Mouse (Mus musculus): ENCODE data around the gene Zhx3. TPM values are rescaled to one million over a fixed set of nuclear protein-coding genes. Genes with fewer than 3 reads are reported as not detected.

The Zhx3 gene
- polyA plus RNA-seq (2015; fragmentation: Nextera tagmentation; extraction: Ambion mirVana): 7.8 and 8.0 TPM in 2 replicates

- H3K27me3 ChIP-seq (replicated peaks): no peaks in the 10 kb centered on the region
- under 1% methylated on average over 47 of the region's 48 CpGs for WGBS
- peak within 1 kb of the TSS; percentile 95 for H3K9ac ChIP-seq
- H3K4me1 ChIP-seq (replicated peaks): no peaks in the 10 kb centered on the region
- H3K9me3 ChIP-seq: no peaks in the 10 kb centered on the region
- peak within 1 kb of the TSS; percentile 98 for H3K27ac ChIP-seq
- ATAC-seq: peak; percentile 99
- peak within 1 kb of the TSS; percentile 83 for H3K4me2 ChIP-seq (replicated peaks)
- no peaks in the 10 kb centered on the region for H3K36me3 ChIP-seq
- H3K4me3 ChIP-seq (replicated peaks): peak within 1 kb of the TSS; percentile 97
Measured at GRCm38 (mm10) chr2:160872890-160873382, at the start of gene Zhx3. TSS of gene Zhx3 (minus strand) at chr2:160872998.

GRCm38 (mm10) chr2:160921285-160921684 lies 48.5 kb upstream of the Zhx3 start:
- 51% methylated on average over 7 of the region's 7 CpGs for WGBS
- H3K4me3 ChIP-seq (replicated peaks): no peak overlapping the region
- H3K9ac ChIP-seq: no peak overlapping the region
- no peaks in the 10 kb centered on the region for H3K27me3 ChIP-seq (replicated peaks)
- ATAC-seq: peak; percentile 55; the same call in 1 of the 2 replicates
- peak overlapping the region; percentile 13; the same call in 1 of the 2 replicates for H3K27ac ChIP-seq
- no peaks in the 10 kb centered on the region for H3K9me3 ChIP-seq
- H3K4me2 ChIP-seq (replicated peaks): no peak overlapping the region
- no peaks in the 10 kb centered on the region for H3K36me3 ChIP-seq
- H3K4me1 ChIP-seq (replicated peaks): no peaks in the 10 kb centered on the region

- Histone ChIP-seq H3K4me1 (replicated peaks) (peaks cover 11% of the 10 kb centered on the region), H3K4me2 (replicated peaks) (no peak overlapping the region), H3K27ac (no peak overlapping the region), H3K9ac (no peak overlapping the region), H3K4me3 (replicated peaks) (no peak overlapping the region), H3K9me3 (no peaks in the 10 kb centered on the region), H3K36me3 (no peaks in the 10 kb centered on the region), H3K27me3 (replicated peaks) (no peaks in the 10 kb centered on the region)
- ATAC-seq: no peak
- WGBS: 85% methylated on average over 2 of the region's 2 CpGs
Measured at GRCm38 (mm10) chr2:160918930-160919215, 46.1 kb upstream of the Zhx3 start.

GRCm38 (mm10) chr2:160918154-160918929 lies 45.5 kb upstream of the Zhx3 start:
- no peak overlapping the region for H3K4me2 ChIP-seq (replicated peaks)
- H3K4me3 ChIP-seq (replicated peaks): no peak overlapping the region
- WGBS: 65% methylated on average over 8 of the region's 8 CpGs
- no peak overlapping the region for H3K27ac ChIP-seq
- peaks cover 11% of the 10 kb centered on the region for H3K4me1 ChIP-seq (replicated peaks)
- H3K36me3 ChIP-seq: no peaks in the 10 kb centered on the region
- ATAC-seq: no peak
- H3K27me3 ChIP-seq (replicated peaks): no peaks in the 10 kb centered on the region; the same call in 1 of the 2 replicates
- no peaks in the 10 kb centered on the region for H3K9me3 ChIP-seq
- H3K9ac ChIP-seq: no peak overlapping the region

GRCm38 (mm10) chr2:160917313-160917712 lies 44.5 kb upstream of the Zhx3 start:
- Histone ChIP-seq H3K4me3 (replicated peaks) (no peak overlapping the region), H3K36me3 (no peaks in the 10 kb centered on the region), H3K4me2 (replicated peaks) (no peak overlapping the region), H3K9ac (no peak overlapping the region), H3K4me1 (replicated peaks) (peaks cover 16% of the 10 kb centered on the region), H3K27me3 (replicated peaks) (peaks cover 9% of the 10 kb centered on the region), H3K27ac (no peak overlapping the region), H3K9me3 (no peaks in the 10 kb centered on the region)
- no peak for ATAC-seq
- WGBS: 91% methylated on average over 3 of the region's 3 CpGs

GRCm38 (mm10) chr2:160916714-160917113 lies 43.9 kb upstream of the Zhx3 start:
- peaks cover 15% of the 10 kb centered on the region for H3K27me3 ChIP-seq (replicated peaks)
- no peak for ATAC-seq
- no peak overlapping the region for H3K9ac ChIP-seq
- H3K9me3 ChIP-seq: no peaks in the 10 kb centered on the region
- WGBS: 84% methylated on average over 8 of the region's 8 CpGs
- no peaks in the 10 kb centered on the region for H3K36me3 ChIP-seq
- no peak overlapping the region for H3K4me2 ChIP-seq (replicated peaks)
- no peak overlapping the region for H3K4me3 ChIP-seq (replicated peaks)
- H3K4me1 ChIP-seq (replicated peaks): peaks cover 20% of the 10 kb centered on the region
- peak overlapping the region; percentile 49 for H3K27ac ChIP-seq

- H3K9ac ChIP-seq: no peak overlapping the region
- peaks cover 27% of the 10 kb centered on the region for H3K4me1 ChIP-seq (replicated peaks)
- H3K4me3 ChIP-seq (replicated peaks): no peak overlapping the region
- H3K9me3 ChIP-seq: no peaks in the 10 kb centered on the region
- ATAC-seq: no peak
- WGBS: 60% methylated on average over 13 of the region's 13 CpGs
- H3K36me3 ChIP-seq: no peaks in the 10 kb centered on the region
- H3K27me3 ChIP-seq (replicated peaks): peaks cover 21% of the 10 kb centered on the region
- H3K4me2 ChIP-seq (replicated peaks): no peak overlapping the region
- H3K27ac ChIP-seq: peak overlapping the region; percentile 49
Measured at GRCm38 (mm10) chr2:160915821-160916610, 43.2 kb upstream of the Zhx3 start.

DNA sequence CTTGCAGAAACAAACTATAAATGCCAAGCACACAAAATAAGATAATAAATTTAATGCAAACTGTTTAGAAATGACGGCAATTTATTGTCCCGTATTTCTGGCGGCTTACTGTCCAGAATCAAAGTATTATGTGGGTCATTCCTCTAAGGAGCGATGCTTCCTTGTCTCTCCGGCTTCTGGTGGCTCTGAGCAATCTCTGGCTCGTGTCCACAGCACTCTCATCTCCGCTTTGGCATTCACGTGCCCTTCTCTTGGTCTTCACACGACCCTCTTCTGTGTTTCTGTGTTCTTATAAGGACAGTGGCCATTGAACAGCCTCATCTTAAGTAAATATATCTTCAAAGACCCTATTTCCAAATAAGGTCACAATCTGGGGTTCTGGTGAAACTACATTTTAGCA lies 41.9 kb upstream of the Zhx3 start:
- H3K4me2 ChIP-seq (replicated peaks): no peak overlapping the region
- no peaks in the 10 kb centered on the region for H3K9me3 ChIP-seq
- peak overlapping the region; percentile 49 for H3K27ac ChIP-seq
- no peak overlapping the region for H3K9ac ChIP-seq
- H3K4me3 ChIP-seq (replicated peaks): no peak overlapping the region
- H3K27me3 ChIP-seq (replicated peaks): peaks cover 23% of the 10 kb centered on the region
- 61% methylated on average over 9 of the region's 9 CpGs for WGBS
- no peak for ATAC-seq
- no peaks in the 10 kb centered on the region for H3K36me3 ChIP-seq
- peaks cover 28% of the 10 kb centered on the region for H3K4me1 ChIP-seq (replicated peaks)

GRCm38 (mm10) chr2:160912231-160912671 lies 39.5 kb upstream of the Zhx3 start, which contains the start of gene Emilin3:
TSS of gene Emilin3 (minus strand) at chr2:160912328.
- Histone ChIP-seq H3K9ac (peak within 1 kb of the TSS; percentile 57), H3K27me3 (replicated peaks) (peaks cover 23% of the 10 kb centered on the region), H3K4me2 (replicated peaks) (peak within 1 kb of the TSS; percentile 93), H3K36me3 (0 out of 2 replicates have a peak, but pooled peaks cover 9% of the 10 kb centered on the region), H3K9me3 (no peaks in the 10 kb centered on the region), H3K4me3 (replicated peaks) (peak within 1 kb of the TSS; percentile 53), H3K27ac (peak within 1 kb of the TSS; percentile 54; the same call in 1 of the 2 replicates), H3K4me1 (replicated peaks) (peaks cover 28% of the 10 kb centered on the region)
- ATAC-seq: peak; percentile 74
- under 1% methylated on average over 46 of the region's 46 CpGs for WGBS

- Histone ChIP-seq H3K27ac (0 out of 2 replicates have a peak overlapping the region, but pooled peaks have one; percentile 0), H3K9me3 (no peaks in the 10 kb centered on the region), H3K27me3 (replicated peaks) (peaks cover 23% of the 10 kb centered on the region), H3K4me2 (replicated peaks) (peak overlapping the region; percentile 93), H3K9ac (peak overlapping the region; percentile 57), H3K36me3 (0 out of 2 replicates have a peak, but pooled peaks cover 10% of the 10 kb centered on the region), H3K4me1 (replicated peaks) (peaks cover 28% of the 10 kb centered on the region), H3K4me3 (replicated peaks) (peak overlapping the region; percentile 53)
- WGBS: 2% methylated on average over 58 of the region's 64 CpGs
- peak; percentile 48 for ATAC-seq
Measured at GRCm38 (mm10) chr2:160911558-160912201, 38.9 kb upstream of the Zhx3 start.

DNA sequence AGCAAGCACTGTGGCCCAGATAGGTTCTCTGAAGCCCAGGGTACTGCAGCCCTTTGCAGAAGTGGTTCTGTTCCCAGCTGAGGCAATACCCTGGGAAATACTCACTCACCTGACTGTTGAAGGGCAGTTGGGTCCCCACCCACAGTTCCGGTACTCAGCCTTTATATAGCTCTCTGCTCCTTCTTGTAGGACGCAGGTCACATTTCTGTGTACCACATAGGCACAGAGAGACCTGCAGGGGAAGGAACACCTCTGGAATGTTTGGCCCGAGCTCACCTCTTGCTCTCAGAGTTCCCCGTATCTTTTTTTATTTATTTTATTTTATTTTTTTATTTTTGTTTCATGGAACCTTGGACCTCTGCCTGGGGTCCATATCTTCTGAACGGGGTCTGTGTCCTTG lies 37.8 kb upstream of the Zhx3 start:
- no peaks in the 10 kb centered on the region for H3K9me3 ChIP-seq
- H3K4me3 ChIP-seq (replicated peaks): no peak overlapping the region; the same call in 1 of the 2 replicates
- H3K27me3 ChIP-seq (replicated peaks): peaks cover 23% of the 10 kb centered on the region
- peak overlapping the region; percentile 93 for H3K4me2 ChIP-seq (replicated peaks)
- WGBS: 77% methylated on average over 5 of the region's 5 CpGs
- H3K27ac ChIP-seq: no peak overlapping the region
- no peak overlapping the region for H3K9ac ChIP-seq
- H3K4me1 ChIP-seq (replicated peaks): peaks cover 27% of the 10 kb centered on the region
- ATAC-seq: no peak
- 0 out of 2 replicates have a peak, but pooled peaks cover 10% of the 10 kb centered on the region for H3K36me3 ChIP-seq

DNA sequence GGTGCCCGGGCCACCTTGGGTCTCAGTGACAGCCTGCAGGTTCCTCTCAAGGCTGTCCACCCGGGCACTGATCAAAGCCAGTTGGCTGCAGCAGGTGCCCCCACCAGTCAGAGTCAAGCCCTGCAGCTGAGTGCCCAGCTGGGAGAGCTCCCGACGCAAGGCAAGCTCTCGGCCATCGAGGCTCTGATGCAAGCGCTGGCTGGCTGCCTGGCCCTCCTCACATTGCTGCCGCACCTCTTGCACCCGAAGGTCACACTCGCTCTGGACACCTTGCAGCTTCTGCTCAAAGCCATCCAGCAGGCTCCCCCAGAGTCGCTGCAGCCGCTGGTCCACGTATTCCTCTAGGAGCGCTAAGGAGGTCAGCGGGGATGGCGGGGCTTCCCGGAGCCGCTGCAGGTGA lies 35.8 kb upstream of the Zhx3 start:
- no peak for ATAC-seq
- peaks cover 23% of the 10 kb centered on the region for H3K27me3 ChIP-seq (replicated peaks)
- WGBS: 59% methylated on average over 18 of the region's 18 CpGs
- no peak overlapping the region for H3K27ac ChIP-seq
- no peak overlapping the region for H3K4me3 ChIP-seq (replicated peaks)
- H3K9ac ChIP-seq: no peak overlapping the region
- H3K4me2 ChIP-seq (replicated peaks): no peak overlapping the region; the same call in 1 of the 2 replicates
- no peaks in the 10 kb centered on the region for H3K9me3 ChIP-seq
- H3K4me1 ChIP-seq (replicated peaks): peaks cover 17% of the 10 kb centered on the region
- H3K36me3 ChIP-seq: 0 out of 2 replicates have a peak, but pooled peaks cover 10% of the 10 kb centered on the region
